Mouse (Mus musculus): ENCODE measurements around the gene Gm10272.
"Not testable (repeated sequence)": the region's sequence is repeated elsewhere in the genome, so short reads cannot be mapped to it uniquely, and the experiment has no call there.

Gm10272 gene

GRCm38 (mm10) chr10:77729241-77729640, 22.8 kb downstream of the Gm10272 start:
- no peak for DNase-seq

GRCm38 (mm10) chr10:77735928-77736327, 29.5 kb downstream of the Gm10272 start:
- no peak for DNase-seq

GRCm38 (mm10) chr10:77738929-77739328, 32.5 kb downstream of the Gm10272 start:
- no peak for DNase-seq

- peak; percentile 25 for DNase-seq
Observed at GRCm38 (mm10) chr10:77741924-77742688, 35.7 kb downstream of the Gm10272 start, which contains the start of gene Gm18596. TSS of gene Gm18596 (minus strand) at chr10:77742638.

DNA sequence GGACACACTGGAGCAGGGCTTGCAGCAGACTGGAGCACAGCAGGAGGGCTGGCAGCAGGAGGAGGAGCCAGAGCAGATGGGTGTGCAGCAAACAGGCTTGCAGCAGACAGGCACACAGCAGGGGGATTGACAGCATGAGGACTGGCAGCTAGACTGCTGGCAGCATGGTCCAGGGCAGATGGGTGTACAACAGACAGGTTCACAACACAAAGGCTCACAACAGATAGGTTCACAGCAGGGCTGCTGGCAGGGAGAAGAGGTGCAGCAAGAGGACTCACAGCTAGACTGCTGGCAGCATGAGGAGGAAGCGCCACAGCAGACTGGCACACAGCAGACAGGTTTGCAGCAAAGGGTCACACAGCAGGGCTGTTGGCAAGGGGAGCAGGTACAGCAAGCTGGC, 44.3 kb downstream of the Gm10272 start:
- peak; percentile 54 for DNase-seq

DNA sequence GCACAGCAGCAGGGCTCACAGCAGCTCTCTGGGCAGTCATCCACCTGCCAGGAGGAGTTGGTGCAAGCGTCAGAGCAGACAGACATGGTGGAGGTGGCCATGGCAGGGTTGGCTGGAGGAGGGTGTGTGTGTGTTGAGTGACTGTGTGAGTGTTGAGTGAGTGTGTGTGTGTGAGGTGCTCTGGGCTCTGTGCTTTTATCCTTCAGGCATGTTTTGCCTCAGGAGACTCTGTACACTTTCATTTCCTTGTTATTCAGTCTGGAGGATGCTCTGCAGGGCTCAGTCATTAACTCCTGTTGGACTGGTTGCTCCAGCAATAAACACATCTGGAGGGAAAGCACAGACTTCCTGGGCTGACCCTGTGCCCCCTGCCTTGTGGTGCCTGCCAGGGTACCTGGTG, 44.8 kb downstream of the Gm10272 start, which contains the start of gene Gm9736:
Gene Gm9736, minus strand, starts transcription at position 101 of the 400 bp plus-strand sequence.
- DNase-seq = not testable (repeated sequence)

DNA sequence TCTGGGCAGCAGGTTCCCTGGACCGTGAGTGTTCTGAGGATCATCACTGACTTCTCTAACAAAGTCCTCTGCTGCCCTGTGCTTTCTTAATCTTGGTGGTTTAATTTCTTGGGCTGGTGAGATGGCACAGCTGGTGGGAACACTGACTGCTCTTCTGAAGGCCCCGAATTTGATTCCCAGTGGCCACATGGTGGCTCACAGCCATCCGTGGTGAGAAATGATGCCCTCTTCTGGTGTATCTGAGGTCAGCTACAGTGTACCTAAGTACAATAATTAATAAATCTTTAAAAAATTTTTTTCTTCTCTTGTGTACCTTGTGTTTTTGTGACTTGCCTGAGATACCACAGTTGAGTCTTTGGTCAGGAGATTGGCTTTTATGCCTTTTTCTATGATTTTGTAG, 45.9 kb downstream of the Gm10272 start:
- not testable (repeated sequence) for DNase-seq

DNA sequence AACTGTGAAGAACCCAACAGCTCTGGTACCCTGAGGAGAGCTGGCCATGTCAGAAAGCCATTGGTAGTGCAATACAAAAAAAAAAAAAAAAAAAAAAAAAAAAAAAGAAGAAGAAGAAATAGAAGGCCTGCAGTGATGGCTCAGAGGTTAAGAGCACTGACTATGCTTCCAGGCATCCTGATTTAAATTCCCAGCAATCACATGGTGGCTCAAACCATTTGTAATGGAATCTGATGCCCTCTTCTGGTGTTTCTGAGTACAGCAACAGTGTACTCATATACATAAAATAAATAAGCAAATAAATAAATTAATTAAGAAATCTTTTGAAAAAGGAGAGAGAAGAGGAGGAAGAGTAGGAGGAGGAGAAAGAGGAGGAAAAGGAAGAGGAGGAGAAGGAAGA, 47.0 kb downstream of the Gm10272 start:
- DNase-seq = no peak

Measured in cerebellum, adult 9-11 months (tissue).